Comparison of ENCODE assay signal across 8 mouse cellular contexts in the genomic region with DNA sequence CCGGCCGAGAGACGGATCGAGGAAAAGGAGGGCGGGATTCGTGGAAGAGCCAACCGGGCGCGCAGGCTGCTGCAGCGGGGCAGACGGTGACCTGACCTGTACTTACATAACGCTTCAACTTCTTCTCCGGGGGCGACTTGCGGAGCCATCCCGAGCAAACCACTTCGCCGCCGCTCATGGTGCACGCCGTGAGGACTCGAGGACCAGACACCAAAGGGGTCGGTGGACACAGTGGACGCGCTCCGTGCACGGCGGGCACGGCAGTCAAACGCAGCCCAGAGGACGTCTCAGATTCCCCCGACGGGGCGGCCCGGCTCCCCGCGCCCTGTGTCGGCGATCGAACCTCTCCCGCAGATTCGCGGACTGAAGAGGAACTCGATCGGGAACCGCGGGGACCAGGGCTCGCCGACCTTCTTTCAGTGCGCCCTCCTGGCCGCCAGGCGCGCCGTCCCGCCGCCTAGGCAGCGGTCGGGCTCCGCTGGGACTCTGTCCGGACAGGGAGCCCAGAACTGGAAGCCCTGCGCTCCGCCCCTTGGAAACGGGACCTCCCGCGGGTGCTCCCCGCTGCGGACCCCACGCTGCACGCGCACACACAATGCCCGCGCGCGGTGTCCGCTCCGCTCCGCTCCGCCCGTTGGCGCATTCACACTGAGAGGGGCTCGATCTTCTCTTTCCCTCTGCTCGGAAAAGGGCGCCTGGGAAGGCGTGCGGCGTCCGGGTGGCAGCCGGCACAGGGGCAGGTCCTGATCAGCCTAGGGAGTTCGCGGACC. TPM values are rescaled to one million over a fixed set of nuclear protein-coding genes. Genes with fewer than 3 reads are reported as not detected.
DNase-seq lines count a peak whose midpoint lies in the region; ATAC-seq and TF ChIP-seq lines count a peak whose summit lies in the region.

No protein-coding gene starts in this region.

- no peaks in the 10 kb centered on the region for H3K36me3 ChIP-seq in liver, embryonic 12.5 days
- no peaks in the 10 kb centered on the region for H3K36me3 ChIP-seq in myocyte (ENCODE audit: control insufficient read depth, insufficient read depth)
- H3K36me3 ChIP-seq in thymus, adult 2 months (ENCODE audit: control insufficient read depth, insufficient read depth, low read length) = no peaks in the 10 kb centered on the region

- H3K27ac ChIP-seq in liver, embryonic 12.5 days = peak overlapping the region; percentile 82
- no peak overlapping the region for H3K27ac ChIP-seq in thymus, adult 2 months (ENCODE audit: control insufficient read depth, insufficient read depth, low read length)

- no peaks in the 10 kb centered on the region for H3K9me3 ChIP-seq in liver, embryonic 12.5 days (replicated peaks)

- H3K79me2 ChIP-seq in myocyte (ENCODE audit: control insufficient read depth, insufficient read depth) = peaks cover 4% of the 10 kb centered on the region

- peak overlapping the region; percentile 92 for H3K4me2 ChIP-seq in liver, embryonic 12.5 days
- H3K4me2 ChIP-seq in myocyte (ENCODE audit: low read depth) = peak overlapping the region; percentile 74

- H3K4me1 ChIP-seq in liver, embryonic 12.5 days = peaks cover 45% of the 10 kb centered on the region
- H3K4me1 ChIP-seq in thymus, adult 2 months (replicated peaks; ENCODE audit: control insufficient read depth, insufficient read depth, low read length) = peaks cover 7% of the 10 kb centered on the region; the same call in 1 of the 2 replicates

- peak overlapping the region; percentile 74 for H3K4me3 ChIP-seq in liver, embryonic 12.5 days
- H3K4me3 ChIP-seq in myocyte = peak overlapping the region; percentile 67
- peak overlapping the region; percentile 38 for H3K4me3 ChIP-seq in thymus, adult 2 months (ENCODE audit: control insufficient read depth, insufficient read depth, low read length)

- peak overlapping the region; percentile 72 for H3ac ChIP-seq in myocyte (ENCODE audit: control insufficient read depth, insufficient read length)

- no peak for TF ChIP-seq CTCF in thymus, adult 2 months (IDR thresholded peaks at IDR 0.05; ENCODE audit: borderline replicate concordance, control insufficient read depth, extremely low read depth, insufficient read depth, low read length, poor library complexity)

- TF ChIP-seq POLR2A in myocyte (IDR thresholded peaks at IDR 0.05; ENCODE audit: insufficient read length, low read depth) = peak; percentile 8
- TF ChIP-seq POLR2A in thymus, adult 2 months (IDR thresholded peaks at IDR 0.05; ENCODE audit: control insufficient read depth, extremely low read depth, insufficient read depth, low read length, poor library complexity) = no peak

- ATAC-seq in liver, embryonic 12.5 days = peak; percentile 52

- DNase-seq in ovary, adult 18-20 months (ENCODE audit: low spot score) = peak; percentile 69
- no peak for DNase-seq in ovary, postnatal 10 days (ENCODE audit: low spot score)
- DNase-seq in embryo, embryonic 10.5 days (ENCODE audit: low spot score) = peak; percentile 74
- DNase-seq in heart, adult 11 months = peak; percentile 98
- DNase-seq in kidney, adult 11 months = peak; percentile 78
- peak; percentile 12 for DNase-seq in thymus, adult 2 months

- under 1% methylated on average over 90 of the region's 90 CpGs for WGBS in liver, embryonic 12.5 days (ENCODE audit: insufficient replicate concordance)
- WGBS in thymus, adult 2 months = 2% methylated on average over 89 of the region's 90 CpGs

- H3K9ac ChIP-seq in liver, embryonic 12.5 days = peak overlapping the region; percentile 71

- H3K27me3 ChIP-seq in liver, embryonic 12.5 days (replicated peaks) = peaks cover 44% of the 10 kb centered on the region
- H3K27me3 ChIP-seq in myocyte (ENCODE audit: control insufficient read depth, insufficient read depth, insufficient read length) = no peaks in the 10 kb centered on the region
- H3K27me3 ChIP-seq in thymus, adult 2 months (ENCODE audit: control insufficient read depth, insufficient read depth, low read length) = peaks cover 5% of the 10 kb centered on the region

TF ChIP-seq in myocyte, 11 proteins besides CTCF, POLR2A, EP300 and RAD21:
- no peak for TF ChIP-seq MAX (IDR thresholded peaks at IDR 0.05; ENCODE audit: low read depth)
- TF ChIP-seq POLR2AphosphoS2 (IDR thresholded peaks at IDR 0.05; ENCODE audit: insufficient read length, low read depth) = no peak
- no peak for TF ChIP-seq REST (IDR thresholded peaks at IDR 0.05; ENCODE audit: insufficient read depth, insufficient read length)
- TF ChIP-seq TCF12 (IDR thresholded peaks at IDR 0.05; ENCODE audit: insufficient read depth, poor library complexity, severe bottlenecking) = no peak
- peak in 1 of 3 experiments; percentile 8 for TF ChIP-seq MYOG (IDR thresholded peaks at IDR 0.05; ENCODE audit: control insufficient read depth in 1 of 3, insufficient read depth in 1 of 3, insufficient read length in 2 of 3, low read depth in 2 of 3)
- TF ChIP-seq SRF (IDR thresholded peaks at IDR 0.05; ENCODE audit: control insufficient read depth, insufficient read length, low read depth) = no peak
- TF ChIP-seq USF1 (IDR thresholded peaks at IDR 0.05; ENCODE audit: low read depth) = no peak

RNA-seq across cellular contexts. Expression of a gene that starts 0.7 kb away (rescaled TPM):
- polyA plus RNA-seq in liver, embryonic 12.5 days (2016; fragmentation: Nextera tagmentation; extraction: Ambion mirVana) = 13.1 and 14.6 TPM in 2 replicates
- polyA plus RNA-seq in myocyte (2012; fragmentation: generic; extraction: Trizol) = 3.4 TPM
- 5.6 and 8.9 TPM in 2 replicates for polyA plus RNA-seq in thymus, adult 2 months (2012; rRNA removed)
